Mouse (Mus musculus) embryonic fibroblast, embryonic 13.5 days (primary cell): ENCODE data around the gene Arhgap11a.

Experiments
- CTCF ChIP-seq: IDR thresholded peaks from 2 replicates; pipeline ENCODE4 v1.5.1; 2011; ENCODE audit warnings: mild to moderate bottlenecking, control low read depth, low read length, moderate library complexity, borderline replicate concordance; ENCODE audit not compliant: insufficient read depth
- POLR2A ChIP-seq: IDR thresholded peaks from 2 replicates; pipeline ENCODE4 v1.6.1; 2011; ENCODE audit warnings: low read depth, mild to moderate bottlenecking, control low read depth, low read length, moderate library complexity

GRCm38 (mm10) chr2:113893385-113894122 is 45.1 kb upstream of the Arhgap11a start:
- TF ChIP-seq POLR2A (no peak), CTCF (no peak)
